Mouse (Mus musculus): Measurements from ENCODE around the gene Kdm2a.

DNA sequence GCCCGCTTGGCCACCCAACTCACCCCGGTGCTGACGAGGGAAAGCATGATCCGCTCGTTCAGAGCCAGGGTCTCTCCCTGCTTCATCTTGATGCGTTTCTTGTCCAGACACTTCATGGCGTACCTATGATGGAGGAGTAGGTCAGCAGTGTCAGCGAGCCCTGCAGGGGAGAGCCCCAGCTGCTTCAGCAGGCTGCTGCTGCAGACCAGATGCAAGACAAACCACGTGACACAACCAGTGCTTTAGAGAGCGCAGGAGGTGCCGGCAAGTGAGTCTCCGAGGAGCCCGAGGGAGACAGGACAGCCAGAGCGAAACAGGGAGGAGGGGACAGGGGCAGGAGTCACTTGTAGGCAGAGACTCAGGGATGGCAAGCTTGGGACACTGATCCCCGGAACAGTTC is 107.3 kb downstream of the Kdm2a start:
- no peak for TF ChIP-seq CTCF (IDR thresholded peaks at IDR 0.05)
- TF ChIP-seq EP300 (IDR thresholded peaks at IDR 0.05): no peak

Measured in lung, postnatal 0 days (tissue).